Mouse (Mus musculus): ENCODE results near the gene Pex11g. TPM values are rescaled to one million over a fixed set of nuclear protein-coding genes. Genes with fewer than 3 reads are reported as not detected.

The Pex11g gene
- polyA plus RNA-seq, 1 experiment from 2014 or later, result 6.4 TPM

DNA sequence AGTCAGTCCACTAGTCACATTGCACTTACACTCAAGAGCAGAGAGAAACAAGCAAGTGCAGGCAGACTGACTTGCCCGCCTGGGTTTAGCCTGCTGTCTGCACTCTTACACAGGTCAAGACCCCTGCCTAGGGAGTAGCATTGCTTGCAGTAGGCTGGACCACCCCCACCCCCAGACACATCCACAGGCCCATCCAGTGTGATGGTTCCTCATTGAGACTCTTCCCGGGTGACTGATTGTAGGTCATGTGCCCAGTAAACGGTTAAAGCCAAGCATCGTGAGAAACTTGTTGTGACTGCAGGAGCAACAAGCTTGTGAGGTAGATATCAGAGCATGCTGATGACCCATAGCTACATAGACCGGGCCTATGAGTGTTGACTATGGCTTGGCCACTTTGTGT, 46.0 kb downstream of the Pex11g start:
- no peak for DNase-seq (ENCODE audit: low spot score)
- Histone ChIP-seq H3K27me3 (ENCODE audit: insufficient read depth, poor library complexity, severe bottlenecking) (no peaks in the 10 kb centered on the region), H3K4me3 (no peak overlapping the region), H3K4me1 (peaks cover 47% of the 10 kb centered on the region), H3K36me3 (no peaks in the 10 kb centered on the region), H3K9me3 (no peaks in the 10 kb centered on the region), H3K27ac (no peak overlapping the region)
- WGBS, result 84% methylated on average over 5 of the region's 5 CpGs

DNA sequence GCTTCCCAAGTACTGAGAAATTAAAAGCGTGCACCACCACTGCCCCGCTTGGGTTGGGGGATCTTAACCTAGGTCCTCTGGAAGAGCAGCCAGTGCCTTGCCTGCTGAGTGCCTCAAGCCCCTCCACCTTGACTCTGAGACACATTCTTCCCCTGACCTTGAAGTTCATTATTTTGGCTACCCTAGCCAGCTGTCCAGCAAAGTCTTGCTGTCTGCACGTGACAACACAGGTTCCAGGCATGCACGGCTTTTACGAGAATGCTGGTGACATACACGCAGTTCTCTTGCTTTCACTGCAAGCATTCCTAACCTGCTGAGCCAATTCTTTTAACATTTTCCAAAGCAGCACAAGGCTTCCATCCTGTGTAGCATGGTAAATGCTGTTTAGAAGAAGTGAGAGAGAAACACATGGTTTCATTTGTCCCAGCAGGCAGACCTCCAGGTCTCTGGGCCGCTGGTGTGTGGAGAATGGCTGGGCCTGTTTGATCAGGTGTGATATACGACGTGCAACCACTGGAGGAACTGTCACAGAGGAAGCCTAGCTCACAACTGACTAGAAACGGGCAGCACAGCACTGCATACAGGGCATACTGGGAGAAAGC, 47.3 kb downstream of the Pex11g start:
- Histone ChIP-seq H3K27me3 (ENCODE audit: insufficient read depth, poor library complexity, severe bottlenecking) (no peaks in the 10 kb centered on the region), H3K36me3 (no peaks in the 10 kb centered on the region), H3K27ac (no peak overlapping the region), H3K9me3 (no peaks in the 10 kb centered on the region), H3K4me3 (no peak overlapping the region), H3K4me1 (peaks cover 60% of the 10 kb centered on the region)
- whole genome bisulfite sequencing, result 77% methylated on average over 10 of the region's 10 CpGs
- no peak for DNase-seq (ENCODE audit: low spot score)

DNA sequence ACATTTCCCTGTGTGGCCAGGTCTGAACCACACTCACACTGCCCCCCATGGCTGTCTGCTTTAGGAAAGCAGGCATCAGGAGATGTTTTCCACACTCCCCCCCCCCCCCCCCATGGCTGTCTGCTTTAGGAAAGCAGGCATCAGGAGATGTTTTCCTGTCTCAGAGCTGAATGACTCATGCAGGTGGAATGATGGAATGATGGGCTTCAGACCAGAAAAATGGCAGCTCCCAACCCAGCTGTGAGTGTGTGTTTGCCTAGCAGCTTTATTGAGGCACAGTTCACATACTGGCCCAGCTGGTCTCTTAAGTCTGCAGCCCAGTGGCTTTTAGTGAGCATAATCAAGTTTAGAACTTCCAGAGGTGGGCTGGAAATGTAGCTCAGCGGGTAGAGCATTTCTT, 49.4 kb downstream of the Pex11g start:
- Histone ChIP-seq H3K4me3 (peak overlapping the region; percentile 8; the same call in 1 of the 2 replicates), H3K27me3 (ENCODE audit: insufficient read depth, poor library complexity, severe bottlenecking) (no peaks in the 10 kb centered on the region), H3K36me3 (no peaks in the 10 kb centered on the region), H3K27ac (peak overlapping the region; percentile 73), H3K9me3 (no peaks in the 10 kb centered on the region), H3K4me1 (peaks cover 73% of the 10 kb centered on the region)
- DNase-seq (ENCODE audit: low spot score), result no peak
- 69% methylated on average over 1 of the region's 1 CpGs for WGBS

DNA sequence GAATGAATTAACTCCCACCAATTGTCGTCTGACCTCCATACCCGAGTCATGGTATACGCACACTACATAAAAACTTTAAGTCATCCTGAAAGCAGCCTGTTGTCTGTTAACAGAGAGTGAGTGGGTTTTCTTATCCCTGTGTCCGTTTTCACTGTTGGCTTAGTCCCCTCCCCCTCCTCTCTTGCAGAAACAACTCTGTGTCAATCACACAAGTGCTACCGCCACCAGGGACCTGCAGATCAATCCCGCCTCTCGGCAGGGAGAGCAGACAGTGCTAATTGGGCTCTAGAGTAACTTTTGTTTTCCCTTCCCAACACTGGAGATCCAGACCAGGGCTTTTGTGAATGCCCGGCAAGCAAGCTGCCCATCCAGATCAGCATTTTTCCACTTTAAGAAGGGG, 50.0 kb downstream of the Pex11g start:
- no peaks in the 10 kb centered on the region for H3K36me3 ChIP-seq
- H3K27ac ChIP-seq, result peak overlapping the region; percentile 73
- DNase-seq (ENCODE audit: low spot score), result no peak
- 6% methylated on average over 8 of the region's 8 CpGs for WGBS
- no peaks in the 10 kb centered on the region for H3K27me3 ChIP-seq (ENCODE audit: insufficient read depth, poor library complexity, severe bottlenecking)
- no peaks in the 10 kb centered on the region for H3K9me3 ChIP-seq
- H3K4me1 ChIP-seq, result peaks cover 73% of the 10 kb centered on the region
- peak overlapping the region; percentile 8 for H3K4me3 ChIP-seq

DNA sequence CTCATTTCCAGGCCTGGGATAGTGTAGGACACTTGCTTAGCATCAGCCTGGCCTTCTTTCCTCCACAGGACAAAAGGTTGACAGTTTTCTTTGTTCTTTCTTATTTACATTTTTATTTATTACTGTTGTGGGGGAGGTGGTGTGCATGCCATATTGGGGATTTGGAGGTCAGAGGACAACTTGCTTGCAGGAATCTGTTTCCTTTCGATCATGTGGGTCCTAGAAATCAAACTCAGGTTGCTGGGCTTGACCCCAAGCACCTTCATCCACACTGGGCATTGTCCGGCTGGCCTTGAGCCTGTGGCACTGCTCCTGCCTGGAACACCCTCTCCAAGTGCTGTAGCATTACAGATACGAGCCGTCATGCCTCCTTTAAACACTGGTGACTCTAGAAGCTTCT, 50.6 kb downstream of the Pex11g start:
- Histone ChIP-seq H3K27ac (peak overlapping the region; percentile 73), H3K4me3 (no peak overlapping the region), H3K36me3 (no peaks in the 10 kb centered on the region), H3K9me3 (no peaks in the 10 kb centered on the region), H3K4me1 (peaks cover 70% of the 10 kb centered on the region), H3K27me3 (ENCODE audit: insufficient read depth, poor library complexity, severe bottlenecking) (no peaks in the 10 kb centered on the region)
- no peak for DNase-seq (ENCODE audit: low spot score)
- 42% methylated on average over 4 of the region's 4 CpGs for WGBS

DNA sequence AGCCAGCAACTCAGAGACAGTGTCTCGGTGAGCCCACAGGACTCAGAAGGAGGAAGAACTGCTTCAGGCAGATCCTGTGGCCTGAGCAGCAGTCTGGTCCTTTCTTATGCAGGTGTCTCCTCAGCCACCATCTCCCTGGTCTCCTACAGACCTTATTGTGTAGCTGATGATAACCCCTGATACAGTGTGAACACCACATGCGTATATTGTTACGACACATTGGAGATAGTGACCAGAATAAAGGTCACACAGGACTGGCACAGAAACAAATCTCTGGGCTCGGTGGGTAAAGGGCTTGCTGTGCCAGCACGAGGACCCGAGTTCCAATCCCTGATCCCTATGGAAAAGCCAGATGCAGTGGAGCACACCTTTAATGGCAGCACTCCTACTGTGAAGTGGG, 51.8 kb downstream of the Pex11g start:
- H3K36me3 ChIP-seq, result no peaks in the 10 kb centered on the region
- H3K27me3 ChIP-seq (ENCODE audit: insufficient read depth, poor library complexity, severe bottlenecking), result no peaks in the 10 kb centered on the region
- DNase-seq (ENCODE audit: low spot score), result no peak
- H3K4me1 ChIP-seq, result peaks cover 64% of the 10 kb centered on the region
- no peak overlapping the region for H3K4me3 ChIP-seq
- H3K9me3 ChIP-seq, result no peaks in the 10 kb centered on the region
- 89% methylated on average over 6 of the region's 6 CpGs for WGBS
- H3K27ac ChIP-seq, result no peak overlapping the region

DNA sequence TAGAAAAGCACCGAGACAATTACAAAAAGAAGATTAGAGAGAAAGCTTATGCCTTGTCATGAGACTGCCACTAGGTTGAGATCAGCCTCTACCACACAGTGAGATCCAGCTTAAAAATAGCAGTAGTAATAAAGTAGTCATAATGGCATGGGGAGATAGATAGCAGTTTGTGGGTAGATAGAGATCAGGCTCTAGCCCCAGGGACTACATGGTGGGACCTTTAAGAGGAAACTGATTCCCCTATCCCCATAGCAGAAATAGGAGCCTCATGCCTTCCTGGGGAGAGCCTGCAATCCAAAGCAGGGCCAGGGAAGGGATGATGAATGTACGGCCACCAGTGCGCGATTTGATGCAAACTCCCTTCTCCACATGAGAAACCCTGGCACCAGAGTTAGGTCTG, 52.2 kb downstream of the Pex11g start:
- H3K36me3 ChIP-seq, result no peaks in the 10 kb centered on the region
- no peak overlapping the region for H3K4me3 ChIP-seq
- no peak overlapping the region for H3K27ac ChIP-seq
- DNase-seq (ENCODE audit: low spot score), result no peak
- peaks cover 60% of the 10 kb centered on the region for H3K4me1 ChIP-seq
- no peaks in the 10 kb centered on the region for H3K27me3 ChIP-seq (ENCODE audit: insufficient read depth, poor library complexity, severe bottlenecking)
- 74% methylated on average over 4 of the region's 4 CpGs for WGBS
- no peaks in the 10 kb centered on the region for H3K9me3 ChIP-seq

DNA sequence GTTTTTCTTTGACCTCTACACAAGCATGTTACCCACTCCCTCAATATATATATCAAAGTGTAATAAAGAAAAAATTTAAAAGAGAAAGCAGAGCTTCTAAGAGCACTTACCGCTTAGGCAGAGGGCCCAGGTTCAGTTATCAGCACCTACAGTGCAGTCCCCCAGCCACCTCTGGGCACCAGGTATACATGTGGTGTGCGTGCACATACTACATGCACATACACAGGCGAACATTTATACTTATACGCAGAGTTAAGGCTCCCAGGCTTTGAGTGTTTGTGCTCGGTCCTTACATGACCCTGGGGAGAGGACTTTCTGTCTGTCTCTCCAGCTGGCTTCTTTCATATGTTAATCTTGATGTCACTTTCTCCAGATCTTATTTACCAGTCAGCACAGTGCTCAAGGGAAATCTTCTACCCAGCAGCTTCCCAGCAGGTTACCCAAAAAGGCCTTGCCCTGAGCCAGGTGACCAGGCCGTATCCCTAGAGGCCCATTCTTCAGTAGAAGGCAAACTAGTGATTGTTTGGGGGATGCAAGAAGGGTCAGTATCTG, 52.8 kb downstream of the Pex11g start:
- DNase-seq (ENCODE audit: low spot score), result no peak
- H3K4me3 ChIP-seq, result no peak overlapping the region
- peaks cover 55% of the 10 kb centered on the region for H3K4me1 ChIP-seq
- H3K36me3 ChIP-seq, result no peaks in the 10 kb centered on the region
- 64% methylated on average over 6 of the region's 6 CpGs for WGBS
- no peak overlapping the region for H3K27ac ChIP-seq
- no peaks in the 10 kb centered on the region for H3K9me3 ChIP-seq
- no peaks in the 10 kb centered on the region for H3K27me3 ChIP-seq (ENCODE audit: insufficient read depth, poor library complexity, severe bottlenecking)

DNA sequence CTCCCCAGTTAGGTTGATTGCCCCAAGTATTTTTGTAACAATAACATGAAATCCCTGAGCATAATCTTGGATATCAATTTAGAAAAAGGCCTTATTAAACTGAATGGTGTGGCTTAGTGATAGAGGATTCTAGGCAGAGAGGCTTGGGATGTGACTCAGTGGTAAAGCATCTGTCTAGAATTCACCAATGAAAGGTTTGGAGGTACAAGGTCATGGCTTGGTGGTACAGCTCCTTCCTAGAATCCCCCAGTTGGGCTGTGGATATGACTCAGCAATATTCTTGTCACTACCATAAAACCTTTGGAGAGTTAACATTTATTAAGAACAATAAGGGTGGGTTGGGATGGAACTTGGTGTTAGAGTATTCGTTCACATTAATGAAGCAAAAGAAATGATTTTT, 54.7 kb downstream of the Pex11g start:
- Histone ChIP-seq H3K9me3 (no peaks in the 10 kb centered on the region), H3K4me3 (no peak overlapping the region), H3K36me3 (no peaks in the 10 kb centered on the region), H3K27ac (no peak overlapping the region), H3K4me1 (peaks cover 45% of the 10 kb centered on the region), H3K27me3 (ENCODE audit: insufficient read depth, poor library complexity, severe bottlenecking) (no peaks in the 10 kb centered on the region)
- no peak for DNase-seq (ENCODE audit: low spot score)
- 89% methylated on average over 1 of the region's 1 CpGs for WGBS

DNA sequence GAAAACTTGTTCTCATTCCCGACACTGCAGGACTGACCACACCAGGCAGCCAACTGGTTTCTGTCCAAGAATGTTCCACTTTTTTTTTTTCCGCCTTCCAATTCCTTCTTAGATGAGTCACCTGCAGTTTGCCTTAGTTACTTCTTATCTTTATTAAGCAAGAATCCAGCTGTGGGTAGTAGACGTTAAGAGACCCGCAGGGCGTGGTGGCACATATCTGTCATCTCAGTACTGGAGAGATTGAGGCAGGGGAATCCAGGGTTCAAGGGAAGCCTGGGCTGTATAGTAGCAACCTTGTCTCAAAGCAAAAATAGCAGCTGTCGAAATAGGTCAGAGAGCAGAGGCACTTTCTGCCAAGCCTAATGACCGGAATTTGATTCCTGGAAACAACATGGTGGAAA, 55.6 kb downstream of the Pex11g start:
- no peak for DNase-seq (ENCODE audit: low spot score)
- Histone ChIP-seq H3K9me3 (no peaks in the 10 kb centered on the region), H3K27ac (no peak overlapping the region), H3K27me3 (ENCODE audit: insufficient read depth, poor library complexity, severe bottlenecking) (no peaks in the 10 kb centered on the region), H3K36me3 (no peaks in the 10 kb centered on the region), H3K4me1 (peaks cover 36% of the 10 kb centered on the region), H3K4me3 (no peak overlapping the region)
- WGBS, result 57% methylated on average over 7 of the region's 7 CpGs

DNA sequence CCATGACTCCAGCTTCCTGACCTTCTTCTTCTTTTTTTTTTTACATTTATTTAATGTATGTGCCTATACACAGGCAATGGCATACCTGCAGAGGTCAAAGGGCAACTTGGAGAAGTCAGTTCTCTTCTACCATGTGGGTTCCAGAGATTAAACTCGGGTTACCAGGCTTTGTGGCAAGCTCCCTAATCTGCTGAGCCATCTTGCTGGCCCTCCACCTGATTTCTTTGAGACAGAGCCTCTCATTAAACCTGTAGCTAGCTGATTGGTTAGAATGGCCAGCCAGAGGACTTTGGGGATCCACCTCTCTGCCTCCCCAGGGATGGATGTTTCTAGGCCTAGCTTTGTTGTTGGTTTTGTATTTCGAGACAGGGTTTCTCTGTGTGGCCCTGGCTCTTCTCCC, 56.4 kb downstream of the Pex11g start:
- no peaks in the 10 kb centered on the region for H3K27me3 ChIP-seq (ENCODE audit: insufficient read depth, poor library complexity, severe bottlenecking)
- H3K4me3 ChIP-seq, result no peak overlapping the region
- H3K27ac ChIP-seq, result no peak overlapping the region
- no peak for DNase-seq (ENCODE audit: low spot score)
- WGBS, result 72% methylated on average over 2 of the region's 2 CpGs
- peaks cover 28% of the 10 kb centered on the region; the same call in 1 of the 2 replicates for H3K4me1 ChIP-seq
- no peaks in the 10 kb centered on the region for H3K36me3 ChIP-seq
- no peaks in the 10 kb centered on the region for H3K9me3 ChIP-seq

DNA sequence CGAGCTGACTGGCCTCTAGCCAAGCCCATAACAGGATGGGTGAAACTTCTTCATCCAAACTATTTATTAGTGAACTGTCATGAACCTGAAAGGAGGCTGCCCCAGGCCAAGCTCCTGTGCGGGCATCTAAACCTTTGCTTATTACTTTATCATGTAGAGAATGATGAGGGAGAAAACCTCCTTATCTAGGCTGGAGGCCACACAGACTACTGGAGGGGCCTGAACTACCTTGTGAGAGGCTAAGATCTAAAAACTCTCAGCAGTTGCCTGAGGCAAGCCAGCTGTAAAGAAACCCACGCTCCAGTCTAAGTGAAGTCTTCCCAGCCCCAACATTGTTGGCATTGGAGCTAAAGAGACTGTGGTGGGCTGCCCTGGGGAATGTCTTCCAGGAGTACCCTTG, 60.1 kb downstream of the Pex11g start:
- no peak for DNase-seq (ENCODE audit: low spot score)
- H3K36me3 ChIP-seq, result peaks cover 8% of the 10 kb centered on the region; the same call in 1 of the 2 replicates
- WGBS, result 82% methylated on average over 3 of the region's 3 CpGs

More for the DNA sequence above, 60.1 kb downstream of the Pex11g start:
- Histone ChIP-seq H3K9me3 (no peaks in the 10 kb centered on the region), H3K4me1 (peaks cover 7% of the 10 kb centered on the region; the same call in 1 of the 2 replicates), H3K27me3 (ENCODE audit: insufficient read depth, poor library complexity, severe bottlenecking) (no peaks in the 10 kb centered on the region), H3K27ac (no peak overlapping the region), H3K4me3 (no peak overlapping the region)

All from heart, embryonic 10.5 days (tissue).